Mouse (Mus musculus) liver, adult 2 months (tissue): Measurements from ENCODE around the gene Olfr1509.

Experiments used
- CTCF ChIP-seq: fragments of 200-500 bp; IDR thresholded peaks from 2 replicates; pipeline ENCODE4 v1.5.1; 2011; ENCODE audit warnings: low read depth, low read length, control low read depth
- POLR2A ChIP-seq: fragments of 200-500 bp; IDR thresholded peaks from 2 replicates; pipeline ENCODE4 v1.6.1; 2011; ENCODE audit warnings: low read length, control low read depth; ENCODE audit not compliant: insufficient read depth; ENCODE audit errors: extremely low read depth

GRCm38 (mm10) chr14:52427686-52428085 lies 15.1 kb upstream of the Olfr1509 start:
- TF ChIP-seq CTCF: no peak
- no peak for TF ChIP-seq POLR2A
